Mouse (Mus musculus) left cerebral cortex, adult 11 months (tissue): ENCODE measurements around the gene Phxr2.
"Not testable (repeated sequence)": the region's sequence is repeated elsewhere in the genome, so short reads cannot be mapped to it uniquely, and the experiment has no call there.

Experiments
- DNase-seq: peaks from one replicate; pipeline ENCODE4 v3.0.0; 2022; ENCODE audit warnings: low spot score

The Phxr2 gene

GRCm38 (mm10) chr10:99126225-99126624 lies at the start of gene Phxr2:
Phxr2 (minus strand) TSS chr10:99126325.
- no peak for DNase-seq

GRCm38 (mm10) chr10:99172906-99173507 lies 46.9 kb upstream of the Phxr2 start:
- DNase-seq = no peak

GRCm38 (mm10) chr10:99171961-99172497 lies 45.9 kb upstream of the Phxr2 start:
- no peak for DNase-seq

- no peak for DNase-seq
Observed at GRCm38 (mm10) chr10:99169765-99170129, 43.6 kb upstream of the Phxr2 start.

GRCm38 (mm10) chr10:99168840-99169764 lies 43.0 kb upstream of the Phxr2 start:
- DNase-seq = no peak

GRCm38 (mm10) chr10:99168404-99168803 lies 42.3 kb upstream of the Phxr2 start:
- DNase-seq = no peak

GRCm38 (mm10) chr10:99166392-99166791 lies 40.3 kb upstream of the Phxr2 start:
- DNase-seq = no peak

GRCm38 (mm10) chr10:99165751-99166282 lies 39.7 kb upstream of the Phxr2 start:
- DNase-seq = no peak

- no peak for DNase-seq
Observed at GRCm38 (mm10) chr10:99164871-99165477, 38.8 kb upstream of the Phxr2 start.

- no peak for DNase-seq
Observed at GRCm38 (mm10) chr10:99163002-99163401, 36.9 kb upstream of the Phxr2 start.

GRCm38 (mm10) chr10:99161987-99162582 lies 36.0 kb upstream of the Phxr2 start:
- DNase-seq = no peak

- not testable (repeated sequence) for DNase-seq
Observed at GRCm38 (mm10) chr10:99157697-99158096, 31.6 kb upstream of the Phxr2 start.

GRCm38 (mm10) chr10:99156808-99157207 lies 30.7 kb upstream of the Phxr2 start:
- DNase-seq = no peak

- no peak for DNase-seq
Observed at GRCm38 (mm10) chr10:99154635-99155034, 28.5 kb upstream of the Phxr2 start.

GRCm38 (mm10) chr10:99152063-99152462 lies 25.9 kb upstream of the Phxr2 start:
- no peak for DNase-seq

GRCm38 (mm10) chr10:99151580-99151979 lies 25.5 kb upstream of the Phxr2 start:
- DNase-seq = no peak

GRCm38 (mm10) chr10:99150016-99150415 lies 23.9 kb upstream of the Phxr2 start:
- no peak for DNase-seq

- no peak for DNase-seq
Observed at GRCm38 (mm10) chr10:99146596-99146995, 20.5 kb upstream of the Phxr2 start.

- DNase-seq = no peak
Observed at GRCm38 (mm10) chr10:99145611-99146010, 19.5 kb upstream of the Phxr2 start.

- DNase-seq = no peak
Observed at GRCm38 (mm10) chr10:99136337-99136736, 10.2 kb upstream of the Phxr2 start.

- DNase-seq = no peak
Observed at GRCm38 (mm10) chr10:99133321-99133875, 7.3 kb upstream of the Phxr2 start.
